Mouse (Mus musculus): ENCODE results near the gene Leo1. TPM values are rescaled to one million over a fixed set of nuclear protein-coding genes. Genes with fewer than 3 reads are reported as not detected.

The Leo1 gene
- polyA plus RNA-seq, 1 experiment from 2014 or later: 13.2 TPM

GRCm38 (mm10) chr9:75430822-75431621 is 10.3 kb upstream of the Leo1 start:
- H3K9ac ChIP-seq (ENCODE audit: low read depth, low read length): no peak overlapping the region
- no peak overlapping the region for H3K27ac ChIP-seq (ENCODE audit: low read length)
- 45% methylated on average over 16 of the region's 16 CpGs for whole genome bisulfite sequencing (ENCODE audit: insufficient replicate concordance)
- no peak overlapping the region for H3K4me2 ChIP-seq (ENCODE audit: low read depth, low read length)
- ATAC-seq (ENCODE audit: low read depth): peak; percentile 61; the same call in 1 of the 2 replicates
- no peaks in the 10 kb centered on the region for H3K9me3 ChIP-seq (replicated peaks; ENCODE audit: control insufficient read depth, low read length)
- no peaks in the 10 kb centered on the region for H3K36me3 ChIP-seq (ENCODE audit: control insufficient read depth, insufficient read depth)
- H3K27me3 ChIP-seq (ENCODE audit: control insufficient read depth, insufficient read depth, low read depth, low read length): no peaks in the 10 kb centered on the region
- H3K4me1 ChIP-seq (ENCODE audit: control insufficient read depth, low read depth, low read length): no peaks in the 10 kb centered on the region; the same call in 1 of the 2 replicates
- no peak overlapping the region for H3K4me3 ChIP-seq (ENCODE audit: low read depth, low read length)

GRCm38 (mm10) chr9:75432694-75433093 is 8.6 kb upstream of the Leo1 start:
- 67% methylated on average over 3 of the region's 3 CpGs for WGBS (ENCODE audit: insufficient replicate concordance)
- H3K9ac ChIP-seq (ENCODE audit: low read depth, low read length): no peak overlapping the region
- ATAC-seq (ENCODE audit: low read depth): no peak
- H3K4me1 ChIP-seq (ENCODE audit: control insufficient read depth, low read depth, low read length): no peaks in the 10 kb centered on the region; the same call in 1 of the 2 replicates
- no peaks in the 10 kb centered on the region for H3K9me3 ChIP-seq (replicated peaks; ENCODE audit: control insufficient read depth, low read length)
- no peaks in the 10 kb centered on the region for H3K36me3 ChIP-seq (ENCODE audit: control insufficient read depth, insufficient read depth)
- no peaks in the 10 kb centered on the region for H3K27me3 ChIP-seq (ENCODE audit: control insufficient read depth, insufficient read depth, low read depth, low read length)
- no peak overlapping the region for H3K4me2 ChIP-seq (ENCODE audit: low read depth, low read length)
- no peak overlapping the region for H3K4me3 ChIP-seq (ENCODE audit: low read depth, low read length)
- H3K27ac ChIP-seq (ENCODE audit: low read length): no peak overlapping the region

GRCm38 (mm10) chr9:75434172-75434793 is 7.0 kb upstream of the Leo1 start:
- Histone ChIP-seq H3K4me3 (ENCODE audit: low read depth, low read length) (no peak overlapping the region), H3K9ac (ENCODE audit: low read depth, low read length) (no peak overlapping the region), H3K36me3 (ENCODE audit: control insufficient read depth, insufficient read depth) (no peaks in the 10 kb centered on the region), H3K27ac (ENCODE audit: low read length) (no peak overlapping the region), H3K9me3 (replicated peaks; ENCODE audit: control insufficient read depth, low read length) (no peaks in the 10 kb centered on the region), H3K4me1 (ENCODE audit: control insufficient read depth, low read depth, low read length) (no peaks in the 10 kb centered on the region; the same call in 1 of the 2 replicates), H3K27me3 (ENCODE audit: control insufficient read depth, insufficient read depth, low read depth, low read length) (no peaks in the 10 kb centered on the region), H3K4me2 (ENCODE audit: low read depth, low read length) (no peak overlapping the region)
- peak; percentile 39 for ATAC-seq (ENCODE audit: low read depth)
- WGBS (ENCODE audit: insufficient replicate concordance): 14% methylated on average over 7 of the region's 7 CpGs

- no peaks in the 10 kb centered on the region for H3K36me3 ChIP-seq (ENCODE audit: control insufficient read depth, insufficient read depth)
- ATAC-seq (ENCODE audit: low read depth): no peak
- H3K4me2 ChIP-seq (ENCODE audit: low read depth, low read length): no peak overlapping the region
- H3K27ac ChIP-seq (ENCODE audit: low read length): no peak overlapping the region
- 46% methylated on average over 6 of the region's 6 CpGs for WGBS (ENCODE audit: insufficient replicate concordance)
- H3K4me3 ChIP-seq (ENCODE audit: low read depth, low read length): no peak overlapping the region
- H3K9ac ChIP-seq (ENCODE audit: low read depth, low read length): no peak overlapping the region
- no peaks in the 10 kb centered on the region; the same call in 1 of the 2 replicates for H3K4me1 ChIP-seq (ENCODE audit: control insufficient read depth, low read depth, low read length)
- no peaks in the 10 kb centered on the region for H3K27me3 ChIP-seq (ENCODE audit: control insufficient read depth, insufficient read depth, low read depth, low read length)
- H3K9me3 ChIP-seq (replicated peaks; ENCODE audit: control insufficient read depth, low read length): no peaks in the 10 kb centered on the region
These were observed 6.5 kb upstream of the Leo1 start for GRCm38 (mm10) chr9:75434872-75435271.

GRCm38 (mm10) chr9:75435291-75435690 is 6.0 kb upstream of the Leo1 start:
- H3K4me1 ChIP-seq (ENCODE audit: control insufficient read depth, low read depth, low read length): no peaks in the 10 kb centered on the region; the same call in 1 of the 2 replicates
- ATAC-seq (ENCODE audit: low read depth): no peak
- WGBS (ENCODE audit: insufficient replicate concordance): 75% methylated on average over 4 of the region's 4 CpGs

GRCm38 (mm10) chr9:75435918-75436317 is 5.4 kb upstream of the Leo1 start:
- no peak overlapping the region for H3K4me2 ChIP-seq (ENCODE audit: low read depth, low read length)
- 4% methylated on average over 12 of the region's 12 CpGs for WGBS (ENCODE audit: insufficient replicate concordance)
- no peak overlapping the region for H3K27ac ChIP-seq (ENCODE audit: low read length)
- no peak overlapping the region for H3K4me3 ChIP-seq (ENCODE audit: low read depth, low read length)
- H3K9me3 ChIP-seq (replicated peaks; ENCODE audit: control insufficient read depth, low read length): no peaks in the 10 kb centered on the region
- peaks cover 1% of the 10 kb centered on the region for H3K4me1 ChIP-seq (ENCODE audit: control insufficient read depth, low read depth, low read length)
- H3K36me3 ChIP-seq (ENCODE audit: control insufficient read depth, insufficient read depth): no peaks in the 10 kb centered on the region
- peak; percentile 59 for ATAC-seq (ENCODE audit: low read depth)
- no peaks in the 10 kb centered on the region for H3K27me3 ChIP-seq (ENCODE audit: control insufficient read depth, insufficient read depth, low read depth, low read length)
- H3K9ac ChIP-seq (ENCODE audit: low read depth, low read length): no peak overlapping the region

More at GRCm38 (mm10) chr9:75435291-75435690, 6.0 kb upstream of the Leo1 start:
- Histone ChIP-seq H3K36me3 (ENCODE audit: control insufficient read depth, insufficient read depth) (no peaks in the 10 kb centered on the region), H3K27me3 (ENCODE audit: control insufficient read depth, insufficient read depth, low read depth, low read length) (no peaks in the 10 kb centered on the region), H3K9me3 (replicated peaks; ENCODE audit: control insufficient read depth, low read length) (no peaks in the 10 kb centered on the region), H3K9ac (ENCODE audit: low read depth, low read length) (no peak overlapping the region), H3K4me2 (ENCODE audit: low read depth, low read length) (no peak overlapping the region), H3K4me3 (ENCODE audit: low read depth, low read length) (no peak overlapping the region), H3K27ac (ENCODE audit: low read length) (no peak overlapping the region)

- H3K4me2 ChIP-seq (ENCODE audit: low read depth, low read length): no peak overlapping the region
These were observed 3.5 kb upstream of the Leo1 start for GRCm38 (mm10) chr9:75437653-75438385.

GRCm38 (mm10) chr9:75441691-75442131 is 387 bp downstream of the Leo1 start:
- peak overlapping the region; percentile 70 for H3K27ac ChIP-seq (ENCODE audit: low read length)
- peak overlapping the region; percentile 85 for H3K4me3 ChIP-seq (ENCODE audit: low read depth, low read length)
- H3K9ac ChIP-seq (ENCODE audit: low read depth, low read length): peak overlapping the region; percentile 84
- 0% methylated on average over 31 of the region's 31 CpGs for WGBS (ENCODE audit: insufficient replicate concordance)
- H3K4me2 ChIP-seq (ENCODE audit: low read depth, low read length): peak overlapping the region; percentile 70
- H3K4me1 ChIP-seq (ENCODE audit: control insufficient read depth, low read depth, low read length): peaks cover 13% of the 10 kb centered on the region
- H3K27me3 ChIP-seq (ENCODE audit: control insufficient read depth, insufficient read depth, low read depth, low read length): no peaks in the 10 kb centered on the region
- H3K9me3 ChIP-seq (replicated peaks; ENCODE audit: control insufficient read depth, low read length): no peaks in the 10 kb centered on the region
- peaks cover 5% of the 10 kb centered on the region; the same call in 1 of the 2 replicates for H3K36me3 ChIP-seq (ENCODE audit: control insufficient read depth, insufficient read depth)
- peak; percentile 73 for ATAC-seq (ENCODE audit: low read depth)

More at GRCm38 (mm10) chr9:75437653-75438385, 3.5 kb upstream of the Leo1 start:
- H3K4me3 ChIP-seq (ENCODE audit: low read depth, low read length): no peak overlapping the region
- H3K9ac ChIP-seq (ENCODE audit: low read depth, low read length): no peak overlapping the region
- ATAC-seq (ENCODE audit: low read depth): no peak
- H3K36me3 ChIP-seq (ENCODE audit: control insufficient read depth, insufficient read depth): no peaks in the 10 kb centered on the region
- H3K27ac ChIP-seq (ENCODE audit: low read length): no peak overlapping the region
- WGBS (ENCODE audit: insufficient replicate concordance): 32% methylated on average over 6 of the region's 6 CpGs
- peaks cover 11% of the 10 kb centered on the region for H3K4me1 ChIP-seq (ENCODE audit: control insufficient read depth, low read depth, low read length)
- no peaks in the 10 kb centered on the region for H3K27me3 ChIP-seq (ENCODE audit: control insufficient read depth, insufficient read depth, low read depth, low read length)
- H3K9me3 ChIP-seq (replicated peaks; ENCODE audit: control insufficient read depth, low read length): no peaks in the 10 kb centered on the region
